Mouse (Mus musculus): Measurements from ENCODE around the gene Hspb7. TPM values are rescaled to one million over a fixed set of nuclear protein-coding genes. Genes with fewer than 3 reads are reported as not detected.

The Hspb7 gene
- total and polyA plus RNA-seq, 3 experiments = not detected

- H3K9me3 ChIP-seq (replicated peaks; ENCODE audit: insufficient read depth, low read length) = no peaks in the 10 kb centered on the region
- H3K79me2 ChIP-seq (ENCODE audit: control insufficient read depth, insufficient read depth, low read length, poor library complexity) = peaks cover 12% of the 10 kb centered on the region
- no peaks in the 10 kb centered on the region for H3K27me3 ChIP-seq (ENCODE audit: control insufficient read depth in 1 of 2, insufficient read depth in 2 of 2, low read length in 2 of 2)
- peak within 1 kb of the TSS; percentile 78 to 88 for H3K4me3 ChIP-seq (ENCODE audit: control insufficient read depth in 1 of 2, insufficient read depth in 1 of 2, low read depth in 2 of 2, low read length in 2 of 2)
- DNase-seq (ENCODE audit: low read depth, low spot score) = peak; percentile 92
- peak within 1 kb of the TSS; percentile 91 for H3K9ac ChIP-seq (ENCODE audit: control insufficient read depth, low read depth, low read length, poor library complexity, severe bottlenecking)
- peaks cover 0 to 13% of the 10 kb centered on the region in 2 experiments; a peak in 2 of 4 replicates for H3K4me1 ChIP-seq (ENCODE audit: control insufficient read depth in 1 of 2, insufficient read depth in 2 of 2, low read length in 2 of 2)
- H3K36me3 ChIP-seq (ENCODE audit: control insufficient read depth in 1 of 2, insufficient read depth in 2 of 2, low read length in 2 of 2) = peaks cover 2 to 6% of the 10 kb centered on the region in 2 experiments; a peak in 1 of 4 replicates
- H3K27ac ChIP-seq (ENCODE audit: control insufficient read depth, low read depth, low read length) = peak within 1 kb of the TSS; percentile 51
- no peak for TF ChIP-seq RAD21 (IDR thresholded peaks at IDR 0.05; ENCODE audit: low read depth, low read length)
- peak; percentile 63; the same call in 1 of the 2 replicates for TF ChIP-seq TCF12 (IDR thresholded peaks at IDR 0.05; ENCODE audit: low read depth, low read length)
- TF ChIP-seq BHLHE40 (IDR thresholded peaks at IDR 0.05; ENCODE audit: borderline replicate concordance, low read depth, low read length) = no peak
- peak; percentile 96 for TF ChIP-seq NRF1 (IDR thresholded peaks at IDR 0.05; ENCODE audit: insufficient read depth, low read depth, low read length, poor library complexity, severe bottlenecking)
- peak; percentile 61; the same call in 1 of the 2 replicates for TF ChIP-seq MXI1 (IDR thresholded peaks at IDR 0.05; ENCODE audit: low read depth, low read length)
- TF ChIP-seq ELF1 (IDR thresholded peaks at IDR 0.05; ENCODE audit: low read depth, low read length) = peak; percentile 99
- no peak for TF ChIP-seq RCOR1 (IDR thresholded peaks at IDR 0.05; ENCODE audit: low read depth, low read length)
- TF ChIP-seq POLR2A (IDR thresholded peaks at IDR 0.05; ENCODE audit: control insufficient read depth in 1 of 2, insufficient read depth in 1 of 2, low read depth in 1 of 2, low read length in 2 of 2, poor library complexity in 1 of 2) = peak; percentile 65 to 75; a peak in 3 of 4 replicates
- peak; percentile 76 for TF ChIP-seq NELFE (IDR thresholded peaks at IDR 0.05; ENCODE audit: low read depth, low read length)
- TF ChIP-seq POLR2AphosphoS2 (IDR thresholded peaks at IDR 0.05; ENCODE audit: low read length) = no peak
- TF ChIP-seq JUND (IDR thresholded peaks at IDR 0.05; ENCODE audit: low read depth, low read length) = no peak
- peak; percentile 99 for TF ChIP-seq HCFC1 (IDR thresholded peaks at IDR 0.05; ENCODE audit: low read depth, low read length)
- no peak for TF ChIP-seq SMC3 (IDR thresholded peaks at IDR 0.05; ENCODE audit: low read depth, low read length)
- no peak for TF ChIP-seq GABPA (IDR thresholded peaks at IDR 0.05; ENCODE audit: low read depth, low read length)
- TF ChIP-seq USF1 (IDR thresholded peaks at IDR 0.05; ENCODE audit: low read depth, low read length) = peak; percentile 39
- TF ChIP-seq ZMIZ1 (IDR thresholded peaks at IDR 0.05; ENCODE audit: low read depth, low read length) = no peak
- 0 out of 2 replicates have a peak, but pooled peaks have one; percentile 23 for TF ChIP-seq MAX (IDR thresholded peaks at IDR 0.05; ENCODE audit: low read length)
- TF ChIP-seq TBP (IDR thresholded peaks at IDR 0.05; ENCODE audit: low read depth, low read length) = peak; percentile 58; the same call in 1 of the 2 replicates
- no peak for TF ChIP-seq E2F4 (IDR thresholded peaks at IDR 0.05; ENCODE audit: borderline replicate concordance, low read depth, low read length)
- TF ChIP-seq SIN3A (IDR thresholded peaks at IDR 0.05; ENCODE audit: low read length) = peak; percentile 97
- no peak for TF ChIP-seq CHD1 (IDR thresholded peaks at IDR 0.05; ENCODE audit: low read depth, low read length)
- peak in 1 of 2 experiments; percentile 34; a peak in 1 of 4 replicates for TF ChIP-seq EP300 (IDR thresholded peaks at IDR 0.05; ENCODE audit: low read depth in 1 of 2, low read length in 2 of 2)
- TF ChIP-seq ZNF384 (IDR thresholded peaks at IDR 0.05; ENCODE audit: low read depth, low read length) = no peak
- TF ChIP-seq KAT2A (conservative IDR thresholded peaks at IDR 0.05; ENCODE audit: low read depth, low read length) = peak; percentile 95
- no peak for TF ChIP-seq MYC (IDR thresholded peaks at IDR 0.05; ENCODE audit: low read depth, low read length)
- TF ChIP-seq MEF2A (IDR thresholded peaks at IDR 0.05; ENCODE audit: extremely low read depth, insufficient replicate concordance, low read depth, low read length, poor library complexity, severe bottlenecking) = no peak
These were observed 24.1 kb downstream of the Hspb7 start, which contains the start of gene Zbtb17 for GRCm38 (mm10) chr4:141444451-141445327. Gene Zbtb17, plus strand, starts transcription at chr4:141444654.

Data from MEL (cell line).